Mouse (Mus musculus) heart, embryonic 14.5 days (tissue): ENCODE results near the gene Oaz3. TPM values are rescaled to one million over a fixed set of nuclear protein-coding genes. Genes with fewer than 3 reads are reported as not detected.

Experiments
- ATAC-seq: fragments of 200-750 bp; cut with Nextera tagmentation; 2 replicates; pipeline ENCODE4 v1.8.0; 2017; ENCODE audit warnings: low read depth, moderate TSS enrichment; ENCODE audit not compliant: insufficient number of reproducible peaks, insufficient read depth, low FRiP score
- H3K27ac ChIP-seq, 2 experiments: fragments of 200-500 bp in 1 of 2; fragments of 300-500 bp in 1 of 2; sonication (generic) in 1 of 2; replicated peaks in 1 of 2; 2 replicates each; pipeline ENCODE4 v1.5.1; 2012 to 2014; ENCODE audit warnings: low read depth in 2 of 2, low read length in 2 of 2, control low read depth in 1 of 2, mild to moderate bottlenecking in 1 of 2, mixed read lengths in 1 of 2; ENCODE audit not compliant: control insufficient read depth in 1 of 2, insufficient read depth in 1 of 2
- H3K27me3 ChIP-seq: fragments of 300-500 bp; sonication (generic); 2 replicates; pipeline ENCODE4 v1.6.1; 2014; ENCODE audit warnings: mild to moderate bottlenecking, low read length, control low read depth; ENCODE audit not compliant: control insufficient read depth, insufficient read depth
- H3K36me3 ChIP-seq: fragments of 300-500 bp; sonication (generic); 2 replicates; pipeline ENCODE4 v1.6.1; 2014; ENCODE audit warnings: mild to moderate bottlenecking, control low read depth, low read length, mixed read lengths; ENCODE audit not compliant: control insufficient read depth, insufficient read depth
- H3K4me1 ChIP-seq, 2 experiments: fragments of 200-500 bp in 1 of 2; fragments of 300-500 bp in 1 of 2; sonication (generic) in 1 of 2; 2 replicates each; pipeline ENCODE4 v1.6.1; 2012 to 2014; ENCODE audit warnings: low read length in 2 of 2, control low read depth in 1 of 2, mixed read lengths in 1 of 2; ENCODE audit not compliant: control insufficient read depth in 2 of 2, insufficient read depth in 2 of 2
- H3K4me2 ChIP-seq: fragments of 300-500 bp; sonication (generic); 2 replicates; pipeline ENCODE4 v1.6.1; 2014; ENCODE audit warnings: mild to moderate bottlenecking, low read length
- H3K4me3 ChIP-seq, 2 experiments: fragments of 200-500 bp in 1 of 2; fragments of 300-500 bp in 1 of 2; sonication (generic) in 1 of 2; 2 replicates each; pipeline ENCODE4 v1.5.1; 2012 to 2014; ENCODE audit warnings: low read length in 2 of 2, mild to moderate bottlenecking in 2 of 2, control low read depth in 1 of 2, low read depth in 1 of 2, moderate library complexity in 1 of 2; ENCODE audit not compliant: control insufficient read depth in 1 of 2, insufficient read depth in 1 of 2
- H3K9ac ChIP-seq: fragments of 300-500 bp; sonication (generic); 2 replicates; pipeline ENCODE4 v1.6.1; 2014; ENCODE audit warnings: mild to moderate bottlenecking, low read length
- H3K9me3 ChIP-seq: fragments of 300-500 bp; sonication (generic); 2 replicates; pipeline ENCODE4 v1.6.1; 2016; ENCODE audit warnings: low read length, control low read depth; ENCODE audit not compliant: control insufficient read depth
- WGBS: fragments of 180-500 bp; shearing (Covaris S2); extraction: QIAGEN DNeasy Blood & Tissue Kit; methylation state at CpG from one replicate; pipeline ENCODE4 v1.1.7; 2014; 5-methylcytosine and 5-hydroxymethylcytosine counted together
- polyA plus RNA-seq: library from polyadenylated mRNA; unstranded; fragments of >200 nt; fragmentation: Nextera tagmentation; extraction: Ambion mirVana; gene quantifications from 2 replicates; pipeline ENCODE4 v1.2.1, GENCODE M21; 2014

Oaz3 gene
- polyA plus RNA-seq, 1 experiment from 2014 or later = 0.53 TPM

GRCm38 (mm10) chr3:94472447-94473114 lies 28.9 kb upstream of the Oaz3 start:
- WGBS = 6% methylated on average over 28 of the region's 28 CpGs

DNA sequence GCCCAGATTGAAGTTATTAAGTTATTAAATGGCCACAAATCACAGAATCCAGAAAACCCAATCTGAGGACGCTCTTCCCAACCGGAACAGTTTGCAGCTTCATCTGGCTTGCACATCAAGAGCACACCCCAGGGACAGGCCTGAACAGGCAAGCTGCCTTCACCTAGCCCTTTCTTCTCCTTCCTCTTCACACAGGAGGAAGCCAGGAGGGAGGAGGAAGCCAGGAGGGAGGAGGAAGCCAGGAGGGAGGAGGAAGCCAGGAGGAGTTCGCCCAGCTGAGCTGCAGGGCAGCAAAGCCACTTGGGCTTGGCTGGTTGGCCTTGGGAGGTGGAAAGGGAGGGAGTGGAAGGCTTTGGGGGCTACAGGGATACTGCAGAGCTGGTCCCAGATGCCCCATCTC lies 25.2 kb upstream of the Oaz3 start:
- Histone ChIP-seq H3K27me3 (no peaks in the 10 kb centered on the region), H3K4me1 (peaks cover 17 to 18% of the 10 kb centered on the region in 2 experiments), H3K4me2 (no peak overlapping the region), H3K4me3 (no peak overlapping the region), H3K9ac (no peak overlapping the region), H3K36me3 (no peaks in the 10 kb centered on the region), H3K27ac (no peak overlapping the region), H3K9me3 (no peaks in the 10 kb centered on the region)
- no peak for ATAC-seq
- WGBS = 59% methylated on average over 3 of the region's 3 CpGs

More at GRCm38 (mm10) chr3:94472447-94473114, 28.9 kb upstream of the Oaz3 start:
- H3K36me3 ChIP-seq = no peaks in the 10 kb centered on the region
- H3K4me2 ChIP-seq = peak overlapping the region; percentile 70
- H3K4me1 ChIP-seq = peaks cover 14 to 20% of the 10 kb centered on the region in 2 experiments
- H3K9me3 ChIP-seq = no peaks in the 10 kb centered on the region
- ATAC-seq = peak; percentile 29; the same call in 1 of the 2 replicates
- H3K27ac ChIP-seq = peak overlapping the region; percentile 76 to 77
- H3K4me3 ChIP-seq = peak overlapping the region; percentile 29 to 37
- H3K27me3 ChIP-seq = no peaks in the 10 kb centered on the region
- peak overlapping the region; percentile 42; the same call in 1 of the 2 replicates for H3K9ac ChIP-seq

DNA sequence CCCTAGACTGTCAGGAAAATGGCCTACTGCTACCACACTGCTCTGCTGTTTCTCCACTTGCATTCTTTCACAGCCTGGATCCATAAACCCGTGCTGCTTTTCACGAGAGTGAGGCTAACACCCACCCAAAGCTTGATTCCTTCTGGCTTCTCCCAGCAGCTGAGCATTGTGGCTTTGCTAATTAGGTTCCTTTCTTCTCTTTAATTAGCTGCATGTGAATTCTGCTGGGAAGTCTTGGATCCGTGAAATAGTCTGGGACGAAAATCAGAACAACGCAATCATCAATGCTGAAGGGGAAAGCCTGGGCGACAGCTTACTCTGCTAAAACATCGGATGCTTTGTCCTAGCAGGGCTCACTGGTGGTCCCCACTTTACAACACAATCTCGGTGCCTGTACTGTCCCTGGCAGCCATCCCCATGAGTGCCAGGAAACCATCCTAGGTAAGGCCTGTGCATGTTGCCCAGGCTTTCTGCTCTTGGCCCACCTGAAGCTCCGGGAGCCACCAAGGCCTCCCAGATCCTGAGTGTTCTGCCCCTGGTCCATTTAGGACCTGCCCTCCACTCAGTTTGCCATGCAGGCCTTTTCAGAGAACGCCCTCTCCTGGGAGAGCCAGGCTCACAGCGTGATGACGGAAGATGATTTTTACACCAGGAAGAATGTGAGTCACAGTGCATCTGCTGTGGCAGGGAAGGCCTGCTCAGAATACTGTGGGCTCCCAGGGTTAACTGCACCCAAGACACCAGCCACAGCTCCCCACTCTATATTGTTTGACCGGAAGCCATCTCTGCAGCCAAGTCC lies 22.1 kb upstream of the Oaz3 start:
- Histone ChIP-seq H3K9ac (no peak overlapping the region), H3K4me1 (peaks cover 0 to 3% of the 10 kb centered on the region in 2 experiments; a peak in 1 of 4 replicates), H3K9me3 (no peaks in the 10 kb centered on the region), H3K27ac (no peak overlapping the region), H3K36me3 (no peaks in the 10 kb centered on the region), H3K4me2 (no peak overlapping the region), H3K4me3 (no peak overlapping the region), H3K27me3 (no peaks in the 10 kb centered on the region)
- WGBS = 77% methylated on average over 13 of the region's 13 CpGs
- no peak for ATAC-seq

- Histone ChIP-seq H3K4me1 (peaks cover 0 to 3% of the 10 kb centered on the region in 2 experiments; a peak in 1 of 4 replicates), H3K36me3 (no peaks in the 10 kb centered on the region), H3K9ac (no peak overlapping the region), H3K27me3 (no peaks in the 10 kb centered on the region), H3K27ac (no peak overlapping the region), H3K9me3 (0 out of 2 replicates have a peak, but pooled peaks cover under 1% of the 10 kb centered on the region), H3K4me3 (no peak overlapping the region), H3K4me2 (no peak overlapping the region)
- WGBS = 51% methylated on average over 11 of the region's 11 CpGs
- ATAC-seq = no peak
These were observed 20.3 kb upstream of the Oaz3 start for GRCm38 (mm10) chr3:94463926-94464578.

GRCm38 (mm10) chr3:94459834-94460233 lies 16.1 kb upstream of the Oaz3 start:
- Histone ChIP-seq H3K4me1 (peaks cover 0 to 3% of the 10 kb centered on the region in 2 experiments; a peak in 1 of 4 replicates), H3K4me2 (no peak overlapping the region), H3K36me3 (no peaks in the 10 kb centered on the region), H3K27me3 (no peaks in the 10 kb centered on the region), H3K9ac (no peak overlapping the region), H3K9me3 (0 out of 2 replicates have a peak, but pooled peaks cover 4% of the 10 kb centered on the region), H3K4me3 (no peak overlapping the region), H3K27ac (no peak overlapping the region)
- WGBS = 86% methylated on average over 2 of the region's 2 CpGs
- ATAC-seq = no peak

- no peak overlapping the region for H3K9ac ChIP-seq
- no peak overlapping the region for H3K27ac ChIP-seq
- no peaks in the 10 kb centered on the region for H3K36me3 ChIP-seq
- no peak overlapping the region for H3K4me3 ChIP-seq
- H3K9me3 ChIP-seq = 0 out of 2 replicates have a peak, but pooled peaks cover 4% of the 10 kb centered on the region
- H3K4me1 ChIP-seq = no peaks in the 10 kb centered on the region
- no peak for ATAC-seq
- H3K4me2 ChIP-seq = peak overlapping the region; percentile 61
- WGBS = 73% methylated on average over 3 of the region's 3 CpGs
- H3K27me3 ChIP-seq = no peaks in the 10 kb centered on the region
These were observed 13.3 kb upstream of the Oaz3 start for GRCm38 (mm10) chr3:94457055-94457454.

GRCm38 (mm10) chr3:94456529-94457000 lies 12.8 kb upstream of the Oaz3 start:
- H3K4me2 ChIP-seq = peak overlapping the region; percentile 61
- 2% methylated on average over 12 of the region's 12 CpGs for WGBS
- no peaks in the 10 kb centered on the region for H3K36me3 ChIP-seq
- H3K4me3 ChIP-seq = peak overlapping the region; percentile 36 to 48
- 0 out of 2 replicates have a peak, but pooled peaks cover 4% of the 10 kb centered on the region for H3K9me3 ChIP-seq
- H3K4me1 ChIP-seq = no peaks in the 10 kb centered on the region
- H3K27ac ChIP-seq = no peak overlapping the region
- no peak overlapping the region for H3K9ac ChIP-seq
- ATAC-seq = no peak
- H3K27me3 ChIP-seq = no peaks in the 10 kb centered on the region
